Mouse (Mus musculus) neural tube, embryonic 15.5 days (tissue): Measurements from ENCODE around the gene Cdc42bpa. TPM values are rescaled to one million over a fixed set of nuclear protein-coding genes. Genes with fewer than 3 reads are reported as not detected.

ENCODE experiments used
- ATAC-seq: fragments of 200-750 bp; cut with Nextera tagmentation; 2 replicates; pipeline ENCODE4 v1.8.0; 2017; ENCODE audit warnings: mild to moderate bottlenecking, moderate TSS enrichment, moderate library complexity; ENCODE audit not compliant: low FRiP score
- H3K27ac ChIP-seq: fragments of 300-500 bp; sonication (generic); replicated peaks from 2 replicates; pipeline ENCODE4 v1.5.1; 2015; ENCODE audit warnings: mild to moderate bottlenecking, inconsistent platforms
- H3K27me3 ChIP-seq: fragments of 300-500 bp; sonication (generic); replicated peaks from 2 replicates; pipeline ENCODE4 v1.6.1; 2015; ENCODE audit warnings: inconsistent platforms
- H3K36me3 ChIP-seq: fragments of 300-500 bp; sonication (generic); 2 replicates; pipeline ENCODE4 v1.6.1; 2015; ENCODE audit warnings: inconsistent platforms
- H3K4me1 ChIP-seq: fragments of 300-500 bp; sonication (generic); 2 replicates; pipeline ENCODE4 v1.6.1; 2015; ENCODE audit warnings: inconsistent platforms
- H3K4me2 ChIP-seq: fragments of 300-500 bp; sonication (generic); 2 replicates; pipeline ENCODE4 v1.6.1; 2015; ENCODE audit warnings: inconsistent platforms, mild to moderate bottlenecking, moderate library complexity
- H3K4me3 ChIP-seq: fragments of 300-500 bp; sonication (generic); replicated peaks from 2 replicates; pipeline ENCODE4 v1.5.1; 2015; ENCODE audit warnings: mild to moderate bottlenecking, inconsistent platforms
- H3K9ac ChIP-seq: fragments of 300-500 bp; sonication (generic); replicated peaks from 2 replicates; pipeline ENCODE4 v1.6.1; 2015; ENCODE audit warnings: mild to moderate bottlenecking, inconsistent platforms
- H3K9me3 ChIP-seq: fragments of 300-500 bp; sonication (generic); replicated peaks from 2 replicates; pipeline ENCODE4 v1.6.1; 2016; ENCODE audit warnings: inconsistent platforms
- WGBS: fragments of 180-500 bp; shearing (Covaris S2); methylation state at CpG from one replicate; pipeline ENCODE4 v1.1.7; 2015; ENCODE audit warnings: mixed read lengths; 5-methylcytosine and 5-hydroxymethylcytosine counted together
- polyA plus RNA-seq: library from polyadenylated mRNA; unstranded; fragments of >200 nt; fragmentation: Nextera tagmentation; extraction: Ambion mirVana; gene quantifications from 2 replicates; pipeline ENCODE4 v1.2.1, GENCODE M21; 2015

The Cdc42bpa gene
- polyA plus RNA-seq, 1 experiment from 2014 or later: 24.6 TPM

GRCm38 (mm10) chr1:180045172-180045571, 84.9 kb downstream of the Cdc42bpa start:
- Histone ChIP-seq H3K9me3 (no peaks in the 10 kb centered on the region), H3K9ac (no peak overlapping the region), H3K27ac (no peak overlapping the region), H3K4me1 (no peaks in the 10 kb centered on the region), H3K27me3 (no peaks in the 10 kb centered on the region), H3K4me3 (no peak overlapping the region), H3K36me3 (peaks cover 20% of the 10 kb centered on the region), H3K4me2 (no peak overlapping the region)
- ATAC-seq: no peak

GRCm38 (mm10) chr1:180089176-180089575, 128.9 kb downstream of the Cdc42bpa start:
- peaks cover 3% of the 10 kb centered on the region; the same call in 1 of the 2 replicates for H3K36me3 ChIP-seq
- no peaks in the 10 kb centered on the region for H3K27me3 ChIP-seq
- H3K4me2 ChIP-seq: no peak overlapping the region
- no peaks in the 10 kb centered on the region for H3K4me1 ChIP-seq
- H3K4me3 ChIP-seq: no peak overlapping the region
- no peak overlapping the region for H3K27ac ChIP-seq
- no peak overlapping the region for H3K9ac ChIP-seq
- no peaks in the 10 kb centered on the region for H3K9me3 ChIP-seq
- WGBS: 91% methylated on average over 1 of the region's 1 CpGs
- ATAC-seq: no peak

GRCm38 (mm10) chr1:180098426-180098825, 138.2 kb downstream of the Cdc42bpa start:
- Histone ChIP-seq H3K36me3 (peaks cover 22% of the 10 kb centered on the region), H3K4me1 (no peaks in the 10 kb centered on the region), H3K4me2 (no peak overlapping the region), H3K4me3 (no peak overlapping the region), H3K9me3 (no peaks in the 10 kb centered on the region), H3K27me3 (no peaks in the 10 kb centered on the region), H3K27ac (no peak overlapping the region), H3K9ac (no peak overlapping the region)
- no peak for ATAC-seq
- 87% methylated on average over 5 of the region's 5 CpGs for WGBS

- no peaks in the 10 kb centered on the region for H3K4me1 ChIP-seq
- H3K36me3 ChIP-seq: peaks cover 5% of the 10 kb centered on the region; the same call in 1 of the 2 replicates
- H3K9ac ChIP-seq: no peak overlapping the region
- H3K9me3 ChIP-seq: no peaks in the 10 kb centered on the region
- no peak overlapping the region for H3K4me2 ChIP-seq
- no peaks in the 10 kb centered on the region for H3K27me3 ChIP-seq
- H3K4me3 ChIP-seq: no peak overlapping the region
- H3K27ac ChIP-seq: no peak overlapping the region
- WGBS: 71% methylated on average over 3 of the region's 3 CpGs
- ATAC-seq: no peak
Observed at GRCm38 (mm10) chr1:180104567-180104966, 144.3 kb downstream of the Cdc42bpa start.

GRCm38 (mm10) chr1:180109050-180109449, 148.8 kb downstream of the Cdc42bpa start:
- 65% methylated on average over 5 of the region's 5 CpGs for WGBS
- Histone ChIP-seq H3K4me1 (no peaks in the 10 kb centered on the region), H3K4me2 (no peak overlapping the region), H3K27me3 (no peaks in the 10 kb centered on the region), H3K36me3 (peaks cover 10% of the 10 kb centered on the region; the same call in 1 of the 2 replicates), H3K27ac (no peak overlapping the region), H3K9me3 (no peaks in the 10 kb centered on the region), H3K4me3 (no peak overlapping the region), H3K9ac (no peak overlapping the region)
- no peak for ATAC-seq

GRCm38 (mm10) chr1:180116525-180116924, 156.3 kb downstream of the Cdc42bpa start:
- Histone ChIP-seq H3K4me1 (peaks cover 3% of the 10 kb centered on the region; the same call in 1 of the 2 replicates), H3K27me3 (no peaks in the 10 kb centered on the region), H3K9me3 (no peaks in the 10 kb centered on the region), H3K27ac (no peak overlapping the region), H3K36me3 (peaks cover 16% of the 10 kb centered on the region; the same call in 1 of the 2 replicates), H3K9ac (no peak overlapping the region), H3K4me3 (no peak overlapping the region), H3K4me2 (no peak overlapping the region)
- ATAC-seq: no peak
- WGBS: 90% methylated on average over 1 of the region's 1 CpGs

- peaks cover 3% of the 10 kb centered on the region; the same call in 1 of the 2 replicates for H3K4me1 ChIP-seq
- no peaks in the 10 kb centered on the region for H3K9me3 ChIP-seq
- no peak for ATAC-seq
- 26% methylated on average over 8 of the region's 8 CpGs for WGBS
- no peak overlapping the region for H3K9ac ChIP-seq
- no peak overlapping the region for H3K4me2 ChIP-seq
- peaks cover 14% of the 10 kb centered on the region; the same call in 1 of the 2 replicates for H3K36me3 ChIP-seq
- H3K4me3 ChIP-seq: no peak overlapping the region
- no peaks in the 10 kb centered on the region for H3K27me3 ChIP-seq
- no peak overlapping the region for H3K27ac ChIP-seq
Observed at GRCm38 (mm10) chr1:180118233-180118632, 158.0 kb downstream of the Cdc42bpa start.

GRCm38 (mm10) chr1:180128077-180128792, 168.0 kb downstream of the Cdc42bpa start:
- WGBS: 93% methylated on average over 5 of the region's 5 CpGs
- Histone ChIP-seq H3K36me3 (peaks cover 3% of the 10 kb centered on the region; the same call in 1 of the 2 replicates), H3K4me1 (no peaks in the 10 kb centered on the region), H3K9me3 (no peaks in the 10 kb centered on the region), H3K27ac (no peak overlapping the region), H3K27me3 (no peaks in the 10 kb centered on the region), H3K9ac (no peak overlapping the region), H3K4me3 (no peak overlapping the region), H3K4me2 (no peak overlapping the region)
- no peak for ATAC-seq

GRCm38 (mm10) chr1:180131402-180131801, 171.1 kb downstream of the Cdc42bpa start:
- 61% methylated on average over 3 of the region's 3 CpGs for WGBS
- H3K27me3 ChIP-seq: no peaks in the 10 kb centered on the region
- H3K36me3 ChIP-seq: peaks cover 5% of the 10 kb centered on the region
- H3K4me1 ChIP-seq: no peaks in the 10 kb centered on the region
- no peak overlapping the region for H3K27ac ChIP-seq
- no peak overlapping the region for H3K9ac ChIP-seq
- ATAC-seq: no peak
- H3K4me2 ChIP-seq: no peak overlapping the region
- no peak overlapping the region for H3K4me3 ChIP-seq
- H3K9me3 ChIP-seq: no peaks in the 10 kb centered on the region

- Histone ChIP-seq H3K9me3 (no peaks in the 10 kb centered on the region), H3K27me3 (no peaks in the 10 kb centered on the region), H3K4me2 (no peak overlapping the region), H3K27ac (no peak overlapping the region), H3K36me3 (peaks cover 13% of the 10 kb centered on the region), H3K4me3 (no peak overlapping the region), H3K4me1 (no peaks in the 10 kb centered on the region), H3K9ac (no peak overlapping the region)
- WGBS: 91% methylated on average over 4 of the region's 4 CpGs
- ATAC-seq: no peak
Observed at GRCm38 (mm10) chr1:180132187-180132586, 171.9 kb downstream of the Cdc42bpa start.

GRCm38 (mm10) chr1:180139158-180139557, 178.9 kb downstream of the Cdc42bpa start:
- no peak overlapping the region for H3K27ac ChIP-seq
- no peaks in the 10 kb centered on the region for H3K27me3 ChIP-seq
- H3K4me1 ChIP-seq: no peaks in the 10 kb centered on the region
- no peak overlapping the region for H3K9ac ChIP-seq
- no peak for ATAC-seq
- WGBS: 90% methylated on average over 4 of the region's 4 CpGs
- H3K36me3 ChIP-seq: peaks cover 44% of the 10 kb centered on the region
- no peak overlapping the region for H3K4me2 ChIP-seq
- no peak overlapping the region for H3K4me3 ChIP-seq
- H3K9me3 ChIP-seq: no peaks in the 10 kb centered on the region

- Histone ChIP-seq H3K4me1 (no peaks in the 10 kb centered on the region), H3K27ac (no peak overlapping the region), H3K4me2 (no peak overlapping the region), H3K27me3 (no peaks in the 10 kb centered on the region), H3K36me3 (peaks cover 52% of the 10 kb centered on the region), H3K9me3 (no peaks in the 10 kb centered on the region), H3K9ac (no peak overlapping the region), H3K4me3 (no peak overlapping the region)
- ATAC-seq: no peak
- WGBS: 86% methylated on average over 2 of the region's 2 CpGs
Observed at GRCm38 (mm10) chr1:180140970-180141369, 180.7 kb downstream of the Cdc42bpa start.
